Mouse (Mus musculus): ENCODE results near the gene Anapc15-ps.

Anapc15-ps gene

GRCm38 (mm10) chr10:95691347-95691746, 18.1 kb upstream of the Anapc15-ps start:
- no peak for DNase-seq (ENCODE audit: low read depth, low spot score)

GRCm38 (mm10) chr10:95689833-95690232, 16.6 kb upstream of the Anapc15-ps start:
- DNase-seq (ENCODE audit: low read depth, low spot score): peak; percentile 94

GRCm38 (mm10) chr10:95689058-95689457, 15.8 kb upstream of the Anapc15-ps start:
- peak; percentile 57 for DNase-seq (ENCODE audit: low read depth, low spot score)

GRCm38 (mm10) chr10:95687558-95688141, 14.4 kb upstream of the Anapc15-ps start:
- no peak for DNase-seq (ENCODE audit: low read depth, low spot score)

- DNase-seq (ENCODE audit: low read depth, low spot score): no peak
Observed at GRCm38 (mm10) chr10:95686041-95686440, 12.8 kb upstream of the Anapc15-ps start.

- peak; percentile 86 for DNase-seq (ENCODE audit: low read depth, low spot score)
Observed at GRCm38 (mm10) chr10:95684782-95685555, 11.7 kb upstream of the Anapc15-ps start.

GRCm38 (mm10) chr10:95684250-95684649, 11.0 kb upstream of the Anapc15-ps start:
- DNase-seq (ENCODE audit: low read depth, low spot score): no peak

GRCm38 (mm10) chr10:95683735-95684134, 10.5 kb upstream of the Anapc15-ps start:
- DNase-seq (ENCODE audit: low read depth, low spot score): no peak

- DNase-seq (ENCODE audit: low read depth, low spot score): no peak
Observed at GRCm38 (mm10) chr10:95682964-95683363, 9.7 kb upstream of the Anapc15-ps start.

GRCm38 (mm10) chr10:95682091-95682740, 9.0 kb upstream of the Anapc15-ps start:
- DNase-seq (ENCODE audit: low read depth, low spot score): no peak

- DNase-seq (ENCODE audit: low read depth, low spot score): no peak
Observed at GRCm38 (mm10) chr10:95681481-95681880, 8.2 kb upstream of the Anapc15-ps start.

GRCm38 (mm10) chr10:95681058-95681440, 7.8 kb upstream of the Anapc15-ps start:
- peak; percentile 80 for DNase-seq (ENCODE audit: low read depth, low spot score)

- peak; percentile 56 for DNase-seq (ENCODE audit: low read depth, low spot score)
Observed at GRCm38 (mm10) chr10:95680153-95681057, 7.2 kb upstream of the Anapc15-ps start.

- no peak for DNase-seq (ENCODE audit: low read depth, low spot score)
Observed at GRCm38 (mm10) chr10:95679131-95679530, 5.9 kb upstream of the Anapc15-ps start.

GRCm38 (mm10) chr10:95678661-95679060, 5.4 kb upstream of the Anapc15-ps start:
- DNase-seq (ENCODE audit: low read depth, low spot score): no peak

- no peak for DNase-seq (ENCODE audit: low read depth, low spot score)
Observed at GRCm38 (mm10) chr10:95678241-95678640, 5.0 kb upstream of the Anapc15-ps start.

- DNase-seq (ENCODE audit: low read depth, low spot score): peak; percentile 66
Observed at GRCm38 (mm10) chr10:95677356-95678109, 4.3 kb upstream of the Anapc15-ps start.

- no peak for DNase-seq (ENCODE audit: low read depth, low spot score)
Observed at GRCm38 (mm10) chr10:95676991-95677355, 3.7 kb upstream of the Anapc15-ps start.

GRCm38 (mm10) chr10:95676387-95676786, 3.1 kb upstream of the Anapc15-ps start:
- DNase-seq (ENCODE audit: low read depth, low spot score): no peak

- no peak for DNase-seq (ENCODE audit: low read depth, low spot score)
Observed at GRCm38 (mm10) chr10:95670781-95671780, 2.2 kb downstream of the Anapc15-ps start.

Data from ZHBTc4 (cell line).